Mouse (Mus musculus) central nervous system, embryonic 14 days (tissue): ENCODE data around the gene Gm11757. TPM values are rescaled to one million over a fixed set of nuclear protein-coding genes. Genes with fewer than 3 reads are reported as not detected.

ENCODE experiments used
- polyA plus RNA-seq: library from polyadenylated mRNA; depleted of rRNA; stranded (reverse); fragments of >200 nt; gene quantifications from 2 replicates; pipeline ENCODE4 v1.2.3, GENCODE M21; 2012; rRNA removed

The Gm11757 gene
- polyA plus RNA-seq: not detected in 2 replicates

GRCm38 (mm10) chr4:73891012-73891411 is at the start of gene Gm11757:
Gene Gm11757 (minus strand): TSS chr4:73891112.

GRCm38 (mm10) chr4:73920660-73921059 is 29.7 kb upstream of the Gm11757 start, which contains the start of gene Gm11756:
Gene Gm11756 (minus strand): TSS chr4:73920760.

GRCm38 (mm10) chr4:73905853-73906252 is 14.9 kb upstream of the Gm11757 start, which contains the start of gene Gm13871:
Gene Gm13871 (minus strand): TSS chr4:73905953.

GRCm38 (mm10) chr4:73876166-73876565 is 14.7 kb downstream of the Gm11757 start, which contains the start of gene Gm11758:
Gene Gm11758 (minus strand): TSS chr4:73876266.

Other genes with a start within 250 kb of the Gm11757 start
- not detected in 2 replicates for gene Gm11239, start 222.8 kb downstream of the Gm11757 start, polyA plus RNA-seq
- gene Gm428, start 207.6 kb downstream of the Gm11757 start, polyA plus RNA-seq: not detected in 2 replicates
- 0.14 and 0.51 TPM in 2 replicates for gene Rasef, start 100.1 kb downstream of the Gm11757 start, polyA plus RNA-seq
- not detected in 2 replicates for gene Gm11758, start 14.8 kb downstream of the Gm11757 start, polyA plus RNA-seq
- not detected in 2 replicates for gene Gm13871, start 14.8 kb upstream of the Gm11757 start, polyA plus RNA-seq
- gene Gm11756, start 29.6 kb upstream of the Gm11757 start, polyA plus RNA-seq: 0.06 TPM in 1 of 2 replicates, not detected in the other
- 0.85 TPM in 1 of 2 replicates, not detected in the other for gene 2310002L09Rik, start 59.7 kb upstream of the Gm11757 start, polyA plus RNA-seq
- 9.2 and 11.2 TPM in 2 replicates for gene Frmd3, start 122.3 kb upstream of the Gm11757 start, polyA plus RNA-seq